Mouse (Mus musculus): ENCODE measurements around the gene Egflam.
A peak's percentile ranks its signal among the peaks of the same experiment; 100 is the strongest.

Gene Egflam

DNA sequence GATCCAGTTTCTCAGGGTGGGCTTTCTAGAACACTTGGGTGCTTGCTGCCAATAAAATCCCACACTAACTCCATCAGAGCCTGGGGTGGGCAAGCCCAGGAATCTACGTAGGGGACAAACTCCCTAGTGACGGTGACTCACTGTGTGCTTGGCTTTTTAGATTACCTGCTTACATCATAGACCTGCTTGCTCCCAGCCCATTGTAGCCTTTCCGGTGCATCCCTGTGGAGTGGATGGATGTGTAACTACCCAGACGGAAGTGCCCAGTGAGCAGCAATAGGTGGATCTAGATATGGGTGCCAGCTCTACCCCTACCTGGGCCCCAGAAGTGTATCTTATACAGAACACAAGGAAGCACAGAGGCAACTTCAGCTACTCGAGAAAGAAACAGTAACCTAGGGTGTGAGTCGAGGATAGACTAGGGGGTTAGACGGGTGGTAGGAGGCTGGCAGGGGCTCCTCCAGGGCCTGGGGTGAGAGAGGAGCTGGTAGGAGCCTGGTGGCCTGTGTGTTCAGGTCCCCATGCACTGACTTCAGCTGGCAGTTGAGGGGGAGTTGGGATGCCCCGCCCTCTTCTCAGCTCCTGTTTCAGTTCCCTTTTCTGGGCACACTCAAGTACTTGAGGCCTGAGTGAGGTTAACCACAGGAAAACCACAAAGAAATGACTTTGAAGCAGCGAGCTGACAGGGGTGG, 181.5 kb downstream of the Egflam start:
- peak; percentile 65 to 71 for DNase-seq

DNA sequence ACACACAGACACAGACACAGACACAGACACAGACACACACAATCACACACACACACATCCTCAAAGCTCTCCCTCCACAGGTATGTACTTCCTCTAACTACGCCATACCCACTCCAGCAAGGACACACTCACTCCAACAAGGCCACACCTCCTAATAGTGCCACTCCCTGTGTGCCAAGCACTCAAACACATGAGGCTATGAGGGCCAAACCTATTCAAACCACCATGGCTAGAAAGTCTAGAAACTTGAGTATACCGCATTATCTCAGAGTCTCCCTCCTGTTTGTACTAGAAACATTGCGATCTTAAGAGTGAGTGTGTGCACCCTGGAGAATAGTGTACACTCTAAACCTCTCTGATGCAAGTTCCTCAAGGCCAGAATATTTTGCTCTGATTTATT, 182.3 kb downstream of the Egflam start:
- no peak for DNase-seq

DNA sequence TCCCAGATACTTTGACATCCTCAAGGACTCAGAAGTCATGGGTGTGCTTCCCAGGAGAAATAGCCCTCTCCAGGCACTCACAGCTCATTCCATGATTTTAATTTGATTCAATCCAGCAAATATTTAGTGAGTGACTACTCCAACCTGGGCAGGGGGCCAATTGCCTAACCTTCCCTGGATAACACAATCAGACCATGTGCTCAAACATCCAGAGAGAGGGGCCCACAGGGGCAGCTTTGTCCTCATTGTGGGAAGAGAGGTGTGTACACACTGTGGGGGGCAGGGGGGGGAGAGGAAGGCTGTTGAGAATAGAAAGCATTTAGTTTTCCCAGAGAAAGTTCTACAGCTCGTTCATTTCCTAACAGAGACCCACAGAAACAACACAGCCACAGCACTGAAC, 184.5 kb downstream of the Egflam start:
- no peak for DNase-seq

DNA sequence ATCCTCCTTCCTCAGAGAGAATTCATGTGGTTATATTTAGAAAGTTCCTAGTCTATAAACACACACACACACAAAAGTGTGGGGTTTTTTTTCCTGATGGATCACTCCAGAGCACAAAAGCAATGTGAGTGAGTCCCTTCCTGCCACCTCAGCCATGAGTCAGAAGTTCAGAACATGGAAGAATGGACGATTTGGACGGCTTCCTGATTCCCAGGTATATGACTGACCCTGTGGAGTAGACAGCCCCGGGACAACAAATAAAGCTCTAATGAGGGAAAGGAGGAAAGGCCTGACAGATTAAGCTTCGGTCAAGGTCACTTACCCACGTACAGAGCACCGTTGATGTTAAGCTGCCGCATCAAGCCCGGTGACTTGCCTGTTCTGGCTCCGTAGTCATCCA, 190.0 kb downstream of the Egflam start:
- no peak for DNase-seq

DNA sequence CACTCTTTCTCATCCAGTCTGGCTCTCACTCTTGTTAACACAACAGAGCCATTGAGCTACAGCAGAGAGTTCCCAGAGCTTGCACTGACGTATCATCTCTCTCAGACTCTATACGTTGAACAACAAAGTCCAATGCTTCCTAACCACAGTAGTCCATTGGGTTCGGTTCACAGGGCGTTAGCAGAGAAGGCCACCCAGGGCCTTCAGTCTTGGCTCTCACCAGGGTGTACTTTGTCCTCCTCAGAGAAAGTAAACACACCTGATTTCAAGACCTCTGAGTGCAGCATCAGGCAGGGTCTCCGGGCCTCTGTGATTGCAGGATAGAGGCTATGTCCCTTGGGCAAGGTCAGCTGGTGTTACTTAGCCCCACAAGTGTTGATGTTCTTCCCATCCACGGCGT, 190.9 kb downstream of the Egflam start:
- no peak for DNase-seq

DNA sequence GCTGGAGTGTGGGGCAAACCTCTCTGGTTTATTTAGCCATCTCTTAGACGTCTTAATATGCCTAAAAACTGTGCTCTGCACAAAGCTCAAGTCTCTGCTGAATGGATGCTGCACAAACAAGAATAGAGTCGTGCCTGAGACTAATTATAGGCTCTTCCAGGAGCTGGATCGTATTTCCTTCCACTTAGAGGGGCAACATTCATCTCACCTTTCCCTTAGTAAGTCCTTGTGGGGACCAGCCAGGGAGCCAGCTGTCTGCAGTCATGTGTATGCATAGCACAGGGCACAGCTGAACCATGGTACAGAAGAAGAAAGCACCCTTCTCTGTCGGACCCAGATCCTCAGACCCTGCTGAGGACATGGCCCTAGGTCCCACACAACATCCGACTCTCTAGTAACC, 192.1 kb downstream of the Egflam start:
- DNase-seq = no peak

DNA sequence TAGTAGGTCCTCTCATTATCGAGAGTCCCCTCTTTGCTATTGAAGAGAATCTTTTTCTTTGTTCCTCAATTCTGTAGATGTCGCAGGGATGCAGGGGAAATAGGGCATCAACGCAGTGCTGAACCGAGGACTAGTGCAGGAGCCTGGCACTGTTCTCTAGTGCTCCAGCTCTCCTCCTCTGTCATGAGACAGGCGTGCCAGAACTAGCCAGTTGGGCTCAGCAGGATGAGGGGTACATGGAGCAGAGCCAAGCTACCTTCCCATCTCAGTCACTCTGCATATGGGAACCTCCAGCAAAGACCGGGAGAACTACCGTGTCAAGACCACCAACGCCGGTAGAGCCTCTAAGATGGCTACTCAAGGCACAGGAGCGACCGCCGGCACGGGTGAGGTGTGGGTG, 193.3 kb downstream of the Egflam start:
- DNase-seq = no peak

DNA sequence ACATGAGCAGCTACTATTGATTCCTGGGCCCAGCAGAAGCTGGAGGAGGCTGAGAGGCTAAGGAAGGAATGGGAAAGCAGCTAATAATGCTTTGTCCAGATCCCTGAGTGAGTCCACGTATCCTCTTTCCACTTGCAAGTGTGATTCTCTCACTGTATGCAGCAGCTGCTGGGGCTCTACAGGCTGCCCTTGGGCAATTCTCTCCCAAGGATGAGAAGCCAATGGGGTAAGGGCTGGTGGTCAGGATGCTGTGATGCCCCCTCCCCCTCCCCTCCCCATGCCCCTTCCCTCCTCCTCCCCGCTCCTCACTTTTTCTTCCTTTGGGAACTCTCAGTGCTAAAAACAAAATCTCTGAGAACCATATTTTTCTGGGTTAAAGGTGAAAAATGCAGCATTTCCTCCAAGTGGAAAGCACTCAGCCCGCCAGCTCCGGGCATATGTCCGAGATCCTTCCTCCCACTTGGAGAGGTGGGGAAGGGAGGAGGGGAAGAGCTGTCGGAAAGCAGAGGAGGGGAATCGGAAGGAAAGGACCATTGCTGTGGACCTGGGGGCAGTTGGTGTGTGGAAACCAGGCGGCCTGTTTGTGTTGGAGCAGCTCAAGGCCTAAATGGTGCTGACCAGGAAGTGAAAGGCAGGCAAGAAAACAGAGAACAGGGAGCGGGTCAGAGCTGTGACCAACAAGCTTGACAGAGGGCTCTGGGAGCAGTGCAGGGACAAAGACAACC, 194.4 kb downstream of the Egflam start:
- DNase-seq = no peak

DNA sequence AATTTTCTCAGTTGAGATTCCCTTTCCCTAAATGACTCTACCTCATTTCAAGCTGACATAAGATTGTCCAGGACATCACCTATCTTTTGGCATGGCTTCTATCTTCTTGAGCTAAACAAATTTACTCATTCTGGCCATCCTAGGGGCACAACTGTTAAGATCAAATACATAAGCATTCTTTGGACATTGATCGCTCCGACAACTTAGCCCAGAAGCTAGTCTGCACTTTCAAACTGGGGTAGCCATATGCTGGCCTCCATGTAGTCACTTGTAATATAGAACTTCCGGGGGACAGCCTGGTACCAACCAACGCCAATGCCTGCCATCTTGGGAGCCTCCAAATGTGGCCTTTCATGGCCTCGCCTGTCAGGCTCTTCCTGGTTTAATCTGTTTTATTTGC, 195.2 kb downstream of the Egflam start:
- no peak for DNase-seq

DNA sequence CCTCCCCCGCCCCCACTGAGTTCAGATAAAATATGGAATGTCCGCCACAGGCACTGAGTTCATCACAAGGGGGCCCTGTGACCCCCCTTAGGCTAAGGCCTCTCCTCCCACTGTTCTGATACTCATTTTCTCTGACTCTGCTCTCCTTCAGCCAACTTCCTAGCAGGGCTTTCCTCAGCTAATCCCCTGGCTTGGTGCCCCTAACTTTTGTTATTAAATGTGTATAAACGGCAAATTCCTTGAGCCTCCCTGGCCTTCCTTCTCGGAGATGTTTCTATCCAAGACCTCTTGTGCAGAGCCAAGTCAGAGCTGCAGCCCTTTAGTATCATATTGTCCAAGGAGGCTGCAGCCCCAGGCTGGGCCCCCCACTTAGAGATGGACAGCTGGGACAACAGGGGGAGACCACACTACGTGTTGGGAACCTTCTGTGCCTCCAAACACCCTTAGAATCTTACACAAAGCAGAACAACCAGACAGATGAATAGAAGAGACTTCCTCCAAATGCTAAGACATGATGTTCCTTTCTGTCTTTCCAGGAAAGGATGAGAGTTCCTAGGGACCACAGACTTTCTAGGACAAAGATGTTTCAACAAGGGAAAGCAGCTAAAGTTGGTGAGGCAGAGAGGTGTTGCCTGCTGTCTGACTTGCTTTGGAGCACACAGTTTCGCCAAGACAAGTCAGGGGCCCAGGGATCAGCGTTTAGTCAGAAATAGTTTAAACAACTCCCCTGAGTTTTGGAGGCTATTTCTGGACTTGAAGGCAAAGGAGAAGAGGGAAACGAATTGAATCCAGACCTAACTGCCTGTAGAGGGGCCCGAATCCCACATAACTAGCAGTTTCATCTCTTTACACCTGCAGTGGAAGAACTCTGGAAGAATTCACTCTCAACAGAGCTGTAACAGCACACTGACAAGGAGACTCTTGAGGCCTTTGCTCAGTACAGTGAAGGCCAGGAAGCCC, 196.5 kb downstream of the Egflam start:
- DNase-seq = no peak

DNA sequence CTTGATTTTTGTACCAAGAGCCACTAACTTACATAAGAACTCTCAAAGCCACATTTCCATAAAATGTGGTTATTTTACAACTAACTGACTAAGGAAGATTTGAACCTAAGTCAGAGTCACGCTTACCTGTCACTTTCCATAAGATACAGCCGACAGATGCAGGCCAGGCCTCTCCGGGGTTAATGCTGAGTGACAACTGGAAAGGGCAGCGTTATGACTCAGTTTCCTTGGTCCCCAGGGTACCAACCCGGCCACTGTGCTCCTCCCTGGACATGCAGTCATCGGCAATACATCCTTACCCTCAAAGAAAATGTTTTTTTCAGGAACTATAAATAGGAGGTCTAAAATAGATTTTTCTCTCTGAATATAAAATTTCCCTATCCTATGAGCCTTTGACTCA, 197.9 kb downstream of the Egflam start:
- no peak for DNase-seq

DNA sequence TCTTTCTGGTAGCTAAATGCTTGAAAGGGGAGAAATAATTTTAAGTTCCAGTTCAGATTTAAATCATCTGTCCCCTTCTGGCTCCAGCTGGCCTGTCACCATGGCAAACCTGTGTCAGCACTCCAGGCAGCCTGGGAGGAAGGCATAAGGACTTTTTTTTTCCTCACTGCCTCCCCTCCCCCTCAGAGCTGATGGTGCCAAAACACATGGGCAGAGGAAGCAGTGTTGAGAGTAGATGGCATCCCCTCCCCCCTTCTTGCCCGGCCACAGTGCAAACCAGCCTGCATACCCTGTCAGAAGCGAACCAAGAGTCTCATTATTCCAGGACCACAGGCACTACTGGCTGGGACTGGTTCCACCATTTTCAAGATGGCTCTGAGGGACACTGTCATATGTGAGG, 199.4 kb downstream of the Egflam start:
- no peak for DNase-seq

DNA sequence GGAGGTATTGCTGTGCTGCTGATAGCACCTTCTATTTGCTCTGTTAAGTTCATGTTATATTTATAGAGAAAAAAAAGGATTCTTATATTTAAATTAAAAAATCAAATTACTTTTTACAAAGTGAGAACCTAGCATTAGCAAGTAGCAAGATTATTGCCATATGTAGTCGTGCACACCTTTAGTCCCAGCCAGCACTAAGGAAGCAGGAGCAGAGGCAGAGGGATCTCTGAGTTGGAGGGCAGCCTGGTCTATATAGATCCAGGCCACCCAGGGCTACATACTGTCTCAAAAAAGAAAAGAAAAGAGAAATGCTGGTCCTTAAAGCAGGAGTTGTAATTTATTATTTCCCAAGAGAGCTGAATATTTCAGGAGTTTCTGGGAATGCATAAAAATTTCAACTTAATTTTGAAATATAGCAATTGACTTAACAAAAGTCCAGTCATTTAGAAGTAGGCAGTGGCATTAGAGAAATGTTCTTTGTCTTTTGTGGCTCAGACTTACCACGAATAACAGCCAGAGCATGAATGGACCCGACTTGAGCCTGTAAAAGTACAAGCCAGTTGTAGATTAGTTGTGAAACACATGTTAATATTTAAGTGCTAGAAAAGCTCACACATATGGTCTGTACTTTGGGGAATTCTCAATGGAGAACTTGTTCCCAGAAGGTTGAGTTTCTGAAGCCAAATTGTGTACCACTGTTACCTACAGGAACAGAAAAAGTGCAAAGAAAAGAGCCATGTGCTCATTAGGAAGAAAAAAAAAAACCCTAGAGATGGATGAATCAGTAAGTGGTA, 200.3 kb downstream of the Egflam start:
- no peak for DNase-seq

DNA sequence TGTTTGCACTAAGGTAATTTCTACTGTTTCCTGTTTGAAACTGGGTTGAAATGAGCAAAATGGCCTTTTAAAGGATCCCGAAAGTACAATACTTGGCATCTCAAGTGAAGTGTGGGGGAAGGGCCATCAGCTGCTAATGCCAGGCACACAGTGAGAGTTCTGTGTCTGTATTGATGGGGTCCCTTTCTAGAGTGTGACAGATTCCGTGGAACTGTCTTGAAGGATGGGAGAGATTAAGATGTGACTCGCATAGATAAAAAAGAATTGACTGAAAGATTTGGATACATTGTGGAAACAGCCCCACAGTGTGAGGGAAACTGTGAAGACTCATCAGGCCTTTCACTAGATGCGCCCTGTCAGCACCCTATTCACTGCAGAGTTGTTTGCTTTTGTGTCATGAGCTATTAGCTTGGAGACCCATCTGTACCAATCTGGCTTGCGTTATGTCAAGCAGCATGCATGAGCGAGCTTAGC, 203.4 kb downstream of the Egflam start:
- no peak for DNase-seq

DNA sequence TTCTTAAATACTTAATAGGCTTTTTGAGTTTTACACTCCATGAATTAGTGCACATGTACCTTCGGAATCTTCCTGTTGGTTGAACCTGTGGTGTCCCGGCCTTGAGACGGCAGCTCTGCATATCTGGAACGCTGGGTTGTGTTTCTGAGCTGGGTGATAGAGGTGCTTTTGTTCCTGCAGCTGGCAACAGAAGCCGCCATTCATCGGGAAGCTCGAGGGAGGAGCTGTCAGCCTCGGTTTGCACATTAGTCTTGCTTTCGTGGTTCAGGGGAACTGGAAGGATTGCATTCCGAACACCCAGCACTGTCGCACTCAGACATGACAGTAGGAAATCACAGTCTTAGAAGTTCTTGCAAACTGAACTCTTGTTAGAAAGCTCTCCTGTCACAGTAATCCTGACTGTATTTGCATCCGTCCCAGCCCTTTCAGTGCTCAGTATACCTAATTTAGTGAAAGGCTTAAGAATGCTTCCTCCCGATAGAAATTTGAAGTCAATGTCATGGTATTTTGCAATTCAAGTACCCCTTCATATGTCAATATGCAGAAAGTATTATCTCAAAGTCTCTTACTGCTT, 204.0 kb downstream of the Egflam start:
- DNase-seq = no peak

DNA sequence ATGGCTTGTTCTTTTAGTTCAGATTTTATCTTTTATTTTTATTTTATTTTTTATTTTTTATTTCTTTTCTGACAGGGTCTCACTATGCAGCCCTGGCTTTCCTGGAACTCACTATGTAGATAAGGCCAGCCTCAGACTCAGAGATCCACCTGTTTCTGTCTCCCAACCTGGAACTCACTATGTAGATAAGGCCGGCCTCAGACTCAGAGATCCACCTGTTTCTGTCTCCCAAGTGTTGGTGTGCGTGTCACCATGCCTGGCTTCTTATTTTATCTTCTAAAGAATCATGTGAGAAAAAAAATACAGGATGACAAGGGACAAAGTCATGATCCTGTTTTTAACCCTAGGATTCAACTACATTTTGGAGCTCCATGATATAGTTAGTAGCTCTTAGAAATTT, 205.6 kb downstream of the Egflam start:
- no peak for DNase-seq

DNA sequence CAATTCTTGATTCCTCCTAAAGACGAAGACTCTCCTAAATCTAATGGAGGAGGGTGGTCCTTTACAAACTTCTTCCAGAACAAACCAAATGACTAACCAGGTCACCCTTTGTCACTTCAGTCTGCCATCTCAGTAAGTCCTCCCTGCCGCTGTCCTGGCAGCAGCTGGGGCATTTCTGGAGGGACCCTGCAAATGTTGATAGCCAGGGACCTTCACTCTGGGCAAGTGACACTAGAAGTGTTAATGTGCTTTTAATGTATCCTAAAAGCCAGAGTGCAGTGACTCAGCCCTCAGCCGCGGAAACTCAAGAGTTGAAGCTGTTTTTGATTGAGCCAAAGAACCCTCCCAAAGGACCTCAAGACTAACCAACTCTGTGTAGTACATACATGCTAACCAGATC, 207.1 kb downstream of the Egflam start:
- DNase-seq = no peak

DNA sequence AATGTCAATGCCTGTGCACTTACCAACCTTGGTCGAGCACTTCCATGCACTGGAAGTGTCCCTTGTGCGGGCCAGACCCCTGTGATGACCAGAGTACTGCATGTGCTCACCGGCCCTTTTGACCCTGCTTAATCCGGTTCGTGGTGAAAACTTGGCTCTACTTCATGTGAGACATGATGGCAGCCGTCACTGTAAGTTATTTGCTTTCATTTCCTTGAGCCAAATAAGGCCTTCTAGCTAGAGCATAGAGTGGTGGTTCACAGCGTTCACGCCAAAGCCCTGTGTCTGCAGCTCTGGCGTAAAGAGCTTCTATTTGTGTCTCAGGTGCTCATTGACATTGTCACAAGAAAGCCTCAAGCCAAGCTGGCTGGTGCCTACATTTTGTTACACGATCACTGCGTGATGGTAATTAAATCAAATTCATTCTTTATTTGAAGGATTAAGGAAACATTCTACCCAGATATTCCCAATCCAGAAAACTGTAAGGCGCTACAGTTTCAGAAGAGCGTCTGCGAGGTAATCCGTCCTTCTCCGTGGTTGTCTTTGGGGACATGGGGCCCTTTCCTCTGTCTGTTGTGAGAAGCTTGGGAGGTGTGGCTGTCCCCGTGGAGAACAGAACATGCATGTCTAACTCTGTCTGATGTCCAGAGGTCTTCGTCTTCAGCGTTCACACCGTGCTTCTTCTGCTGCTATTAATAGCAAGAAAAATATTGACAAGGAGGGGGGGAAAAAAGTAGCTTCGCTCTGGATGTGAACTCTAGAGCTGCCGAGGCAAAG, 208.3 kb downstream of the Egflam start:
- DNase-seq = no peak

DNA sequence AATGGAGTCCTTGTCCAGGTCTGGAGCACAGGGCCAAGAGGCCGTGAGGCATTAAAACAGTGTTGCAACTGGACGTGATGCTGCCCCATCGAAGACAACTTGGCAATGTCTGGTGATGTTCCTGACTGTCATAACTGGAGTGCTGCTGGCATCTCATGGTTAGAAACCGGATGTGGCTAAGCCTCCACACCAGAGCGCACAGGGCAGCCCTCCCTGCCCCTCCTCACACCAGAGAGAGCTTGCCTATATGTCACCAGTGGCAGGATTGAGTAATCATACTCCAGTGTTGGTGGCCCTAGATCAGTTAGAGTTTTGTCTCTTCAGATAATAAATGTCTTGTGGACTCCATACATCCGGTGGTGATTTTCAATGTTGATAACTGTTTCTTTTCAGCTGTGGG, 210.5 kb downstream of the Egflam start:
- no peak for DNase-seq

DNA sequence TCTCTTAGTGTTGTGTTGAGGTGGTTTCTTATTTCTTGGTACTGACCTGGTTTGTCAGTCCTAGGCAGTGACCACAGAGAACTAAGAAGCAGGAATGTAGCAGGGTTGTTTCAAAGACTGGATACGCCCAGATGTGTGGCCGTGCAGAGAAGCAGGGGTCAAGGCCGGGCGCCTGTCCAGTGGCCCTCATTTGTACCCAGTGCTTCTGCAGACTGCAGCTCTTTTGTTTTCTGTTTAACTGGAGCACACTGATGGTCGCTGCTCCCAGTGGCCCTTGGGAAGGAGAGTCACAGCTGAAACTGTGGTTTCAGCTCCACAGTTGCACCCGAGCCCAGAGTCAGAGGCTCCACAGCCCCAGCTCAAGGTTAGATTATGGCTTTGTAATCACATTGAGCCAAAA, 217.6 kb downstream of the Egflam start:
- no peak for DNase-seq

DNA sequence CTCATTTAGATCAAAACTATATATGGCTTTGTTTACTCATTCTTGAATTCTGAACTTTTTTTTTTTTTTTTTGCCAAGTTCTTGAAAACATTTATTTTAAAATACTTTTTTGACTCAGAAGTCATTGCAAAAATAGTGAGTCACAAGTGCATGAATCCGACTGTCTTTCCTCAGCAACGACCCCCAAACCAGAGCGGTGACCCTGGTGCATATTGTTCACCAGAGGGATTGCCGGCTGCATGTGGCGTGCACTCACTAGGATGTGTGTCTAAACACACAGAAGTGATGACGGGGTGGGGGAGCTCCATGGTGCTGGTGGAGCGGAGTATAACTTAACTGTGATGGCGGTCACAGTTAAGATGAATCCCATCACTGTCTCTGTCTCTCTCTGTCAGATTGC, 224.4 kb downstream of the Egflam start:
- DNase-seq = no peak

All from spleen, adult 18-20 months (tissue).